Mouse (Mus musculus): ENCODE results near the gene Phyhd1.

Gene Phyhd1

GRCm38 (mm10) chr2:30285416-30286181, 19.6 kb downstream of the Phyhd1 start:
- no peak for DNase-seq (ENCODE audit: low spot score)

- peak; percentile 98 for DNase-seq (ENCODE audit: low spot score)
These were observed 20.4 kb downstream of the Phyhd1 start, which contains the start of the genes Dolk and Nup188 for GRCm38 (mm10) chr2:30286192-30287026. TSS of gene Dolk (minus strand) at chr2:30286334. TSS of gene Nup188 (plus strand) at chr2:30286397.

GRCm38 (mm10) chr2:30287027-30287373, 21.0 kb downstream of the Phyhd1 start:
- peak; percentile 9 for DNase-seq (ENCODE audit: low spot score)

- no peak for DNase-seq (ENCODE audit: low spot score)
These were observed 33.5 kb downstream of the Phyhd1 start for GRCm38 (mm10) chr2:30299525-30299924.

GRCm38 (mm10) chr2:30299966-30300365, 34.0 kb downstream of the Phyhd1 start:
- DNase-seq (ENCODE audit: low spot score), result no peak

- DNase-seq (ENCODE audit: low spot score), result no peak
These were observed 40.1 kb downstream of the Phyhd1 start for GRCm38 (mm10) chr2:30306087-30306486.

- no peak for DNase-seq (ENCODE audit: low spot score)
These were observed 43.3 kb downstream of the Phyhd1 start for GRCm38 (mm10) chr2:30309351-30309750.

GRCm38 (mm10) chr2:30311481-30311880, 45.5 kb downstream of the Phyhd1 start:
- no peak for DNase-seq (ENCODE audit: low spot score)

GRCm38 (mm10) chr2:30316136-30316535, 50.1 kb downstream of the Phyhd1 start:
- DNase-seq (ENCODE audit: low spot score), result no peak

- no peak for DNase-seq (ENCODE audit: low spot score)
These were observed 51.0 kb downstream of the Phyhd1 start for GRCm38 (mm10) chr2:30316955-30317354.

GRCm38 (mm10) chr2:30319260-30319659, 53.3 kb downstream of the Phyhd1 start:
- no peak for DNase-seq (ENCODE audit: low spot score)

GRCm38 (mm10) chr2:30323111-30323510, 57.1 kb downstream of the Phyhd1 start:
- DNase-seq (ENCODE audit: low spot score), result no peak

GRCm38 (mm10) chr2:30325296-30325695, 59.3 kb downstream of the Phyhd1 start:
- DNase-seq (ENCODE audit: low spot score), result no peak

GRCm38 (mm10) chr2:30327276-30327675, 61.3 kb downstream of the Phyhd1 start:
- no peak for DNase-seq (ENCODE audit: low spot score)

GRCm38 (mm10) chr2:30328791-30329190, 62.8 kb downstream of the Phyhd1 start:
- DNase-seq (ENCODE audit: low spot score), result no peak
